Mouse (Mus musculus): ENCODE results near the gene 4930583I09Rik. TPM values are rescaled to one million over a fixed set of nuclear protein-coding genes. Genes with fewer than 3 reads are reported as not detected.
A peak's percentile ranks its signal among the peaks of the same experiment; 100 is the strongest.

The 4930583I09Rik gene
- total RNA-seq (2017), result not detected in 2 replicates

- no peak for ATAC-seq (replicated peaks in 1 of 2; ENCODE audit: insufficient read depth in 1 of 2, low FRiP score in 2 of 2, low TSS enrichment in 1 of 2, low read depth in 1 of 2, poor library complexity in 2 of 2, severe bottlenecking in 2 of 2)
These were observed at the start of gene 4930583I09Rik for GRCm38 (mm10) chr17:64835928-64836327. Gene 4930583I09Rik, minus strand, starts transcription at chr17:64836071.

GRCm38 (mm10) chr17:64876111-64876510, 40.2 kb upstream of the 4930583I09Rik start:
- ATAC-seq (replicated peaks in 1 of 2; ENCODE audit: insufficient read depth in 1 of 2, low FRiP score in 2 of 2, low TSS enrichment in 1 of 2, low read depth in 1 of 2, poor library complexity in 2 of 2, severe bottlenecking in 2 of 2), result no peak

GRCm38 (mm10) chr17:64873651-64874072, 37.8 kb upstream of the 4930583I09Rik start:
- ATAC-seq (replicated peaks in 1 of 2; ENCODE audit: insufficient read depth in 1 of 2, low FRiP score in 2 of 2, low TSS enrichment in 1 of 2, low read depth in 1 of 2, poor library complexity in 2 of 2, severe bottlenecking in 2 of 2), result peak; percentile 76 to 84

- no peak for ATAC-seq (replicated peaks in 1 of 2; ENCODE audit: insufficient read depth in 1 of 2, low FRiP score in 2 of 2, low TSS enrichment in 1 of 2, low read depth in 1 of 2, poor library complexity in 2 of 2, severe bottlenecking in 2 of 2)
These were observed 27.9 kb upstream of the 4930583I09Rik start for GRCm38 (mm10) chr17:64863817-64864216.

- ATAC-seq (replicated peaks in 1 of 2; ENCODE audit: insufficient read depth in 1 of 2, low FRiP score in 2 of 2, low TSS enrichment in 1 of 2, low read depth in 1 of 2, poor library complexity in 2 of 2, severe bottlenecking in 2 of 2), result no peak
These were observed 25.1 kb upstream of the 4930583I09Rik start for GRCm38 (mm10) chr17:64860963-64861362.

- ATAC-seq (replicated peaks in 1 of 2; ENCODE audit: insufficient read depth in 1 of 2, low FRiP score in 2 of 2, low TSS enrichment in 1 of 2, low read depth in 1 of 2, poor library complexity in 2 of 2, severe bottlenecking in 2 of 2), result peak; percentile 96 to 99
These were observed 23.0 kb upstream of the 4930583I09Rik start for GRCm38 (mm10) chr17:64858848-64859247.

GRCm38 (mm10) chr17:64848031-64848430, 12.2 kb upstream of the 4930583I09Rik start:
- no peak for ATAC-seq (replicated peaks in 1 of 2; ENCODE audit: insufficient read depth in 1 of 2, low FRiP score in 2 of 2, low TSS enrichment in 1 of 2, low read depth in 1 of 2, poor library complexity in 2 of 2, severe bottlenecking in 2 of 2)

GRCm38 (mm10) chr17:64846654-64847053, 10.8 kb upstream of the 4930583I09Rik start:
- ATAC-seq (replicated peaks in 1 of 2; ENCODE audit: insufficient read depth in 1 of 2, low FRiP score in 2 of 2, low TSS enrichment in 1 of 2, low read depth in 1 of 2, poor library complexity in 2 of 2, severe bottlenecking in 2 of 2), result peak; percentile 53 to 55; a peak in 3 of 4 replicates

GRCm38 (mm10) chr17:64836892-64837291, 1.0 kb upstream of the 4930583I09Rik start:
- no peak for ATAC-seq (replicated peaks in 1 of 2; ENCODE audit: insufficient read depth in 1 of 2, low FRiP score in 2 of 2, low TSS enrichment in 1 of 2, low read depth in 1 of 2, poor library complexity in 2 of 2, severe bottlenecking in 2 of 2)

GRCm38 (mm10) chr17:64836352-64836751, 481 bp upstream of the 4930583I09Rik start:
- ATAC-seq (replicated peaks in 1 of 2; ENCODE audit: insufficient read depth in 1 of 2, low FRiP score in 2 of 2, low TSS enrichment in 1 of 2, low read depth in 1 of 2, poor library complexity in 2 of 2, severe bottlenecking in 2 of 2), result no peak

GRCm38 (mm10) chr17:64833906-64834490, 1.9 kb downstream of the 4930583I09Rik start:
- ATAC-seq (replicated peaks in 1 of 2; ENCODE audit: insufficient read depth in 1 of 2, low FRiP score in 2 of 2, low TSS enrichment in 1 of 2, low read depth in 1 of 2, poor library complexity in 2 of 2, severe bottlenecking in 2 of 2), result no peak

- ATAC-seq (replicated peaks in 1 of 2; ENCODE audit: insufficient read depth in 1 of 2, low FRiP score in 2 of 2, low TSS enrichment in 1 of 2, low read depth in 1 of 2, poor library complexity in 2 of 2, severe bottlenecking in 2 of 2), result no peak
These were observed 2.8 kb downstream of the 4930583I09Rik start for GRCm38 (mm10) chr17:64833071-64833470.

GRCm38 (mm10) chr17:64827482-64827881, 8.4 kb downstream of the 4930583I09Rik start:
- ATAC-seq (replicated peaks in 1 of 2; ENCODE audit: insufficient read depth in 1 of 2, low FRiP score in 2 of 2, low TSS enrichment in 1 of 2, low read depth in 1 of 2, poor library complexity in 2 of 2, severe bottlenecking in 2 of 2), result no peak

- ATAC-seq (replicated peaks in 1 of 2; ENCODE audit: insufficient read depth in 1 of 2, low FRiP score in 2 of 2, low TSS enrichment in 1 of 2, low read depth in 1 of 2, poor library complexity in 2 of 2, severe bottlenecking in 2 of 2), result no peak
These were observed 9.0 kb downstream of the 4930583I09Rik start for GRCm38 (mm10) chr17:64826843-64827242.

- ATAC-seq (replicated peaks in 1 of 2; ENCODE audit: insufficient read depth in 1 of 2, low FRiP score in 2 of 2, low TSS enrichment in 1 of 2, low read depth in 1 of 2, poor library complexity in 2 of 2, severe bottlenecking in 2 of 2), result no peak
These were observed 13.3 kb downstream of the 4930583I09Rik start for GRCm38 (mm10) chr17:64822561-64822960.

GRCm38 (mm10) chr17:64820841-64821593, 14.9 kb downstream of the 4930583I09Rik start:
- peak; percentile 63 to 87; a peak in 2 of 4 replicates for ATAC-seq (replicated peaks in 1 of 2; ENCODE audit: insufficient read depth in 1 of 2, low FRiP score in 2 of 2, low TSS enrichment in 1 of 2, low read depth in 1 of 2, poor library complexity in 2 of 2, severe bottlenecking in 2 of 2)

- ATAC-seq (replicated peaks in 1 of 2; ENCODE audit: insufficient read depth in 1 of 2, low FRiP score in 2 of 2, low TSS enrichment in 1 of 2, low read depth in 1 of 2, poor library complexity in 2 of 2, severe bottlenecking in 2 of 2), result no peak
These were observed 19.6 kb downstream of the 4930583I09Rik start for GRCm38 (mm10) chr17:64816298-64816697.

- no peak for ATAC-seq (replicated peaks in 1 of 2; ENCODE audit: insufficient read depth in 1 of 2, low FRiP score in 2 of 2, low TSS enrichment in 1 of 2, low read depth in 1 of 2, poor library complexity in 2 of 2, severe bottlenecking in 2 of 2)
These were observed 20.1 kb downstream of the 4930583I09Rik start for GRCm38 (mm10) chr17:64815806-64816205.

- no peak for ATAC-seq (replicated peaks in 1 of 2; ENCODE audit: insufficient read depth in 1 of 2, low FRiP score in 2 of 2, low TSS enrichment in 1 of 2, low read depth in 1 of 2, poor library complexity in 2 of 2, severe bottlenecking in 2 of 2)
These were observed 22.3 kb downstream of the 4930583I09Rik start for GRCm38 (mm10) chr17:64813568-64813967.
